In the genomic region with DNA sequence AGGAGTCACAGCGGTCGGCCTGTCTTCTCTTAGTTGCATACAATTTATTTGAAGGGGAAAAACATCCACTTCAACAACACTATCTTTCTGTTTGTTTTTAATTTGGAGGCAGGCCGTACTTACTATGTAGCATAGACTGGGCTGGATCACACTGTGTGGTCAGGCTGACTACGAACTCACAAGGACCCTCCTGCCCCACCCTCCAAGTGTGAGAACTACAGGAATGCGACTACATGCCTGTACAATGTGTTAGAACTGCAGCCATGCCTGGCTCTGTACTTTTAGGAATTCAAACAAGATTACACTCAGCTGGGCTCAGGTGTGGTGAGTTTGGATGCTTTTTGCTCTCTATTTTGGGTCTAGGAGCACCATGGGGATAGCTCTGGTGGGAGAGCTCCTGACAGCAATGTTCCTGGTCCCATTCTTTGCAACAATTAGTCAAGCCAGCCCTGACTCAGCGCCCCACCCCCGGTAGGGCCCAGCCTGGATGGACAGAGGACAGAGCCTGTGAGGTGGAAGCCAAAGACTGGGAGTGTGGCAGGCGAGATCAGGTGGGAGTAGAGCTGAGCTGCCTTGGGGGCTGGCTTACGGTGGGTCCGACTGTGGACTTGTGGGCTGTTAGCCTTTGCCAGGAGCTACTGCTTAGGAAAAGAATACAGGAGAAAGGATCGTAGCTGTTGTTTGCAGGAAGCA, we compare ENCODE assay signal across 27 mouse cellular contexts.
DNase-seq lines count a peak whose midpoint lies in the region; ATAC-seq lines count a peak whose summit lies in the region.
"Had no signal": no experiment of that assay in that cellular context is flagged by ENCODE, and none has a peak within 500 bp of the region (broad histone marks: within the 10 kb centered on the region; RNA-seq: fewer than 3 reads in every experiment).

No protein-coding gene starts in this region.

- H3K4me2 ChIP-seq in embryonic facial prominence, embryonic 11.5 days (ENCODE audit: low read depth, low read length): no peak overlapping the region
- no peak overlapping the region for H3K4me2 ChIP-seq in midbrain, embryonic 14.5 days (ENCODE audit: low read length)
- no peak overlapping the region for H3K4me2 ChIP-seq in embryonic facial prominence, embryonic 14.5 days (ENCODE audit: low read depth, low read length)
- no peak overlapping the region for H3K4me2 ChIP-seq in stomach, embryonic 15.5 days
- no peak overlapping the region for H3K4me2 ChIP-seq in kidney, embryonic 14.5 days (replicated peaks; ENCODE audit: low read depth, low read length)
- H3K4me2 ChIP-seq: hindbrain, embryonic 15.5 days; kidney, embryonic 15.5 days; liver, embryonic 11.5 days; neural tube, embryonic 15.5 days had no signal

- no peak overlapping the region for H3K9ac ChIP-seq in embryonic facial prominence, embryonic 11.5 days (replicated peaks; ENCODE audit: low read length)
- H3K9ac ChIP-seq in midbrain, embryonic 14.5 days (replicated peaks; ENCODE audit: low read length): no peak overlapping the region
- no peak overlapping the region for H3K9ac ChIP-seq in embryonic facial prominence, embryonic 14.5 days (ENCODE audit: low read depth, low read length)
- no peak overlapping the region for H3K9ac ChIP-seq in stomach, embryonic 15.5 days
- no peak overlapping the region for H3K9ac ChIP-seq in kidney, embryonic 14.5 days (ENCODE audit: low read depth, low read length)
- H3K9ac ChIP-seq: hindbrain, embryonic 15.5 days; kidney, embryonic 15.5 days; neural tube, embryonic 15.5 days had no signal

- H3K9me3 ChIP-seq in embryonic facial prominence, embryonic 11.5 days (replicated peaks; ENCODE audit: control insufficient read depth, low read length): no peaks in the 10 kb centered on the region
- no peaks in the 10 kb centered on the region for H3K9me3 ChIP-seq in embryonic facial prominence, embryonic 10.5 days
- H3K9me3 ChIP-seq in midbrain, embryonic 10.5 days (replicated peaks): no peaks in the 10 kb centered on the region
- no peaks in the 10 kb centered on the region for H3K9me3 ChIP-seq in midbrain, embryonic 14.5 days (ENCODE audit: control insufficient read depth, low read length)
- H3K9me3 ChIP-seq in embryonic facial prominence, embryonic 14.5 days (ENCODE audit: control insufficient read depth, low read length): no peaks in the 10 kb centered on the region
- no peaks in the 10 kb centered on the region for H3K9me3 ChIP-seq in stomach, embryonic 15.5 days
- H3K9me3 ChIP-seq in kidney, embryonic 14.5 days (ENCODE audit: control insufficient read depth, low read length): no peaks in the 10 kb centered on the region
- H3K9me3 ChIP-seq: hindbrain, embryonic 10.5 days; hindbrain, embryonic 15.5 days; kidney, embryonic 15.5 days; neural tube, embryonic 15.5 days had no signal

- no peak overlapping the region for H3K4me3 ChIP-seq in embryonic facial prominence, embryonic 11.5 days (ENCODE audit: low read depth, low read length)
- H3K4me3 ChIP-seq in embryonic facial prominence, embryonic 10.5 days: no peak overlapping the region
- H3K4me3 ChIP-seq in midbrain, embryonic 10.5 days: no peak overlapping the region
- no peak overlapping the region for H3K4me3 ChIP-seq in midbrain, embryonic 14.5 days (replicated peaks; ENCODE audit: low read depth, low read length)
- no peak overlapping the region for H3K4me3 ChIP-seq in embryonic facial prominence, embryonic 14.5 days (ENCODE audit: low read depth, low read length)
- H3K4me3 ChIP-seq in stomach, embryonic 15.5 days (replicated peaks): no peak overlapping the region
- no peak overlapping the region for H3K4me3 ChIP-seq in kidney, embryonic 14.5 days (ENCODE audit: low read length)
- H3K4me3 ChIP-seq: hindbrain, embryonic 10.5 days; hindbrain, embryonic 15.5 days; kidney, embryonic 15.5 days; left cerebral cortex, adult 2 months; neural tube, embryonic 15.5 days had no signal

- no peaks in the 10 kb centered on the region for H3K4me1 ChIP-seq in embryonic facial prominence, embryonic 11.5 days (ENCODE audit: control insufficient read depth, insufficient read depth, low read length)
- H3K4me1 ChIP-seq in embryonic facial prominence, embryonic 10.5 days: peaks cover 24% of the 10 kb centered on the region
- H3K4me1 ChIP-seq in midbrain, embryonic 10.5 days: peaks cover 32% of the 10 kb centered on the region
- peaks cover 5% of the 10 kb centered on the region; the same call in 1 of the 2 replicates for H3K4me1 ChIP-seq in midbrain, embryonic 14.5 days (ENCODE audit: control insufficient read depth, insufficient read depth, low read length)
- H3K4me1 ChIP-seq in embryonic facial prominence, embryonic 14.5 days (ENCODE audit: control insufficient read depth, insufficient read depth, low read length): peaks cover 16% of the 10 kb centered on the region
- H3K4me1 ChIP-seq in stomach, embryonic 15.5 days: 0 out of 2 replicates have a peak, but pooled peaks cover 6% of the 10 kb centered on the region
- H3K4me1 ChIP-seq in kidney, embryonic 14.5 days (ENCODE audit: control insufficient read depth, insufficient read depth, low read length): no peaks in the 10 kb centered on the region
- H3K4me1 ChIP-seq: hindbrain, embryonic 15.5 days had no signal

- H3K27ac ChIP-seq in embryonic facial prominence, embryonic 11.5 days (replicated peaks; ENCODE audit: low read depth, low read length): no peak overlapping the region
- H3K27ac ChIP-seq in embryonic facial prominence, embryonic 10.5 days (replicated peaks): no peak overlapping the region; the same call in 1 of the 2 replicates
- peak overlapping the region; percentile 10; the same call in 1 of the 2 replicates for H3K27ac ChIP-seq in midbrain, embryonic 10.5 days (replicated peaks)
- H3K27ac ChIP-seq in midbrain, embryonic 14.5 days (replicated peaks; ENCODE audit: low read depth, low read length): no peak overlapping the region
- H3K27ac ChIP-seq in embryonic facial prominence, embryonic 14.5 days (replicated peaks; ENCODE audit: low read depth, low read length): no peak overlapping the region; the same call in 1 of the 2 replicates
- H3K27ac ChIP-seq in stomach, embryonic 15.5 days: 0 out of 2 replicates have a peak overlapping the region, but pooled peaks have one; percentile 7
- H3K27ac ChIP-seq in kidney, embryonic 14.5 days (ENCODE audit: low read depth, low read length): no peak overlapping the region
- H3K27ac ChIP-seq: hindbrain, embryonic 10.5 days; hindbrain, embryonic 15.5 days; kidney, embryonic 15.5 days; left cerebral cortex, adult 2 months; neural tube, embryonic 15.5 days had no signal

- ATAC-seq in embryonic facial prominence, embryonic 11.5 days (replicated peaks; ENCODE audit: insufficient number of reproducible peaks, low FRiP score, low TSS enrichment, low read depth): peak; percentile 42
- ATAC-seq in midbrain, embryonic 14.5 days (ENCODE audit: low FRiP score, low TSS enrichment): no peak
- ATAC-seq in embryonic facial prominence, embryonic 14.5 days (ENCODE audit: low read depth): no peak
- ATAC-seq in stomach, embryonic 15.5 days (ENCODE audit: insufficient read depth, low FRiP score, low read depth): no peak
- ATAC-seq in kidney, embryonic 14.5 days (ENCODE audit: low FRiP score, low TSS enrichment): no peak
- ATAC-seq: forebrain, embryonic 16.5 days; inflammation-experienced regulatory T-cells, adult 6 months had no signal

- H3K27me3 ChIP-seq in embryonic facial prominence, embryonic 11.5 days (ENCODE audit: control insufficient read depth, insufficient read depth, low read length): no peaks in the 10 kb centered on the region
- H3K27me3 ChIP-seq in embryonic facial prominence, embryonic 10.5 days (replicated peaks; ENCODE audit: low read depth, poor library complexity, severe bottlenecking): no peaks in the 10 kb centered on the region
- H3K27me3 ChIP-seq in midbrain, embryonic 10.5 days (ENCODE audit: low read depth, poor library complexity, severe bottlenecking): no peaks in the 10 kb centered on the region
- H3K27me3 ChIP-seq in midbrain, embryonic 14.5 days (ENCODE audit: control insufficient read depth, insufficient read depth, low read length): no peaks in the 10 kb centered on the region
- H3K27me3 ChIP-seq in embryonic facial prominence, embryonic 14.5 days (replicated peaks; ENCODE audit: control insufficient read depth, insufficient read depth, low read length): no peaks in the 10 kb centered on the region
- no peaks in the 10 kb centered on the region for H3K27me3 ChIP-seq in stomach, embryonic 15.5 days (replicated peaks)
- H3K27me3 ChIP-seq in kidney, embryonic 14.5 days (ENCODE audit: control insufficient read depth, insufficient read depth, low read length): no peaks in the 10 kb centered on the region
- H3K27me3 ChIP-seq: hindbrain, embryonic 15.5 days; kidney, embryonic 15.5 days; neural tube, embryonic 15.5 days had no signal

- no peak for DNase-seq in embryonic facial prominence, embryonic 11.5 days (ENCODE audit: low spot score)
- no peak for DNase-seq in embryonic facial prominence, embryonic 10.5 days (ENCODE audit: low spot score)
- DNase-seq in midbrain, embryonic 10.5 days (ENCODE audit: low spot score): no peak
- DNase-seq in midbrain, embryonic 14.5 days: no peak
- peak; percentile 30 for DNase-seq in embryonic facial prominence, embryonic 14.5 days (ENCODE audit: low spot score)
- DNase-seq in gastrocnemius, adult 18-20 months (ENCODE audit: low spot score): no peak
- DNase-seq: adrenal gland, postnatal 25 days; cerebellum, adult 18-20 months; cerebellum, postnatal 10 days; gastrocnemius, postnatal 10 days; heart, postnatal 14 days; kidney, adult 11 months; kidney, postnatal 25 days; lung, postnatal 10 days; retina, postnatal 1 day; spleen, adult 18-20 months; thymus, postnatal 4 days had no signal

- 72% methylated on average over 11 of the region's 11 CpGs for WGBS in embryonic facial prominence, embryonic 11.5 days
- WGBS in embryonic facial prominence, embryonic 10.5 days: 71% methylated on average over 11 of the region's 11 CpGs
- WGBS in midbrain, embryonic 10.5 days: 71% methylated on average over 11 of the region's 11 CpGs
- 62% methylated on average over 11 of the region's 11 CpGs for WGBS in midbrain, embryonic 14.5 days
- 60% methylated on average over 11 of the region's 11 CpGs for WGBS in embryonic facial prominence, embryonic 14.5 days
- 54% methylated on average over 11 of the region's 11 CpGs for WGBS in stomach, embryonic 15.5 days
- 63% methylated on average over 11 of the region's 11 CpGs for WGBS in kidney, embryonic 14.5 days

- H3K36me3 ChIP-seq in embryonic facial prominence, embryonic 11.5 days (replicated peaks; ENCODE audit: control insufficient read depth, insufficient read depth, low read depth, low read length): no peaks in the 10 kb centered on the region
- H3K36me3 ChIP-seq in embryonic facial prominence, embryonic 10.5 days (replicated peaks): no peaks in the 10 kb centered on the region
- H3K36me3 ChIP-seq in midbrain, embryonic 10.5 days: no peaks in the 10 kb centered on the region
- H3K36me3 ChIP-seq in midbrain, embryonic 14.5 days (ENCODE audit: control insufficient read depth, insufficient read depth, low read length): no peaks in the 10 kb centered on the region
- H3K36me3 ChIP-seq in embryonic facial prominence, embryonic 14.5 days (ENCODE audit: control insufficient read depth, insufficient read depth, low read length): no peaks in the 10 kb centered on the region
- no peaks in the 10 kb centered on the region for H3K36me3 ChIP-seq in stomach, embryonic 15.5 days
- no peaks in the 10 kb centered on the region for H3K36me3 ChIP-seq in kidney, embryonic 14.5 days (ENCODE audit: control insufficient read depth, insufficient read depth, low read length)
- H3K36me3 ChIP-seq: hindbrain, embryonic 10.5 days; hindbrain, embryonic 15.5 days; kidney, embryonic 15.5 days; neural tube, embryonic 15.5 days had no signal

Comparison
In these comparisons a context has a peak if more than half of its experiments do, and no peak if none do; other contexts are left out.
1. H3K27ac ChIP-seq: peak in midbrain, embryonic 10.5 days (single experiment) and stomach, embryonic 15.5 days (single experiment); none in embryonic facial prominence, embryonic 11.5 days (single experiment), embryonic facial prominence, embryonic 10.5 days (single experiment), midbrain, embryonic 14.5 days (single experiment), embryonic facial prominence, embryonic 14.5 days (single experiment) and kidney, embryonic 14.5 days (single experiment).